Mouse (Mus musculus): ENCODE data around the gene Hexim1.

GRCm38 (mm10) chr11:103103621-103104020 is 12.4 kb upstream of the Hexim1 start:
- TF ChIP-seq POLR2A (IDR thresholded peaks at IDR 0.05; ENCODE audit: low read depth, low read length), result no peak
- TF ChIP-seq CTCF (IDR thresholded peaks at IDR 0.05; ENCODE audit: borderline replicate concordance, insufficient read depth, low read length), result no peak
